Mouse (Mus musculus) heart, embryonic 14.5 days (tissue): ENCODE data around the gene Krtap6-5. TPM values are rescaled to one million over a fixed set of nuclear protein-coding genes. Genes with fewer than 3 reads are reported as not detected.

Experiments
- polyA plus RNA-seq: library from polyadenylated mRNA; unstranded; fragments of >200 nt; fragmentation: Nextera tagmentation; extraction: Ambion mirVana; gene quantifications from 2 replicates; pipeline ENCODE4 v1.2.1, GENCODE M21; 2014

The Krtap6-5 gene
- polyA plus RNA-seq, 1 experiment from 2014 or later, result not detected

Other genes with a start within 250 kb of the Krtap6-5 start
- gene Gm20741, start 235.7 kb downstream of the Krtap6-5 start, polyA plus RNA-seq, result not detected in 2 replicates
- not detected in 2 replicates for gene Krtap15, start 227.7 kb downstream of the Krtap6-5 start, polyA plus RNA-seq
- gene Krtap14, start 221.7 kb downstream of the Krtap6-5 start, polyA plus RNA-seq, result not detected in 2 replicates
- not detected in 2 replicates for gene Krtap19-1, start 178.5 kb downstream of the Krtap6-5 start, polyA plus RNA-seq
- not detected in 2 replicates for gene Krtap19-2, start 173.6 kb downstream of the Krtap6-5 start, polyA plus RNA-seq
- not detected in 2 replicates for gene Krtap19-3, start 169.8 kb downstream of the Krtap6-5 start, polyA plus RNA-seq
- gene Krtap19-4, start 162.8 kb downstream of the Krtap6-5 start, polyA plus RNA-seq, result not detected in 2 replicates
- gene Krtap19-5, start 151.4 kb downstream of the Krtap6-5 start, polyA plus RNA-seq, result not detected in 2 replicates
- gene Krtap19-9b, start 115.6 kb downstream of the Krtap6-5 start, polyA plus RNA-seq, result not detected in 2 replicates
- gene Krtap16-3, start 85.0 kb downstream of the Krtap6-5 start, polyA plus RNA-seq, result not detected in 2 replicates
- gene Krtap22-2, start 37.1 kb downstream of the Krtap6-5 start, polyA plus RNA-seq, result not detected in 2 replicates
- not detected in 2 replicates for gene Gm10229, start 32.6 kb downstream of the Krtap6-5 start, polyA plus RNA-seq
- not detected in 2 replicates for gene Krtap6-1, start 16.2 kb downstream of the Krtap6-5 start, polyA plus RNA-seq
- gene Gm10228, start 6.4 kb downstream of the Krtap6-5 start, polyA plus RNA-seq, result not detected in 2 replicates
- gene 1110025L11Rik, start 16.1 kb upstream of the Krtap6-5 start, polyA plus RNA-seq, result not detected in 2 replicates
- not detected in 2 replicates for gene Krtap6-3, start 36.1 kb upstream of the Krtap6-5 start, polyA plus RNA-seq
- not detected in 2 replicates for gene Gm6358, start 93.0 kb upstream of the Krtap6-5 start, polyA plus RNA-seq
- not detected in 2 replicates for gene Gm10061, start 103.2 kb upstream of the Krtap6-5 start, polyA plus RNA-seq
- gene Gm9789, start 110.1 kb upstream of the Krtap6-5 start, polyA plus RNA-seq, result not detected in 2 replicates
- gene Gm7735, start 121.6 kb upstream of the Krtap6-5 start, polyA plus RNA-seq, result not detected in 2 replicates
- gene 1110057P08Rik, start 126.9 kb upstream of the Krtap6-5 start, polyA plus RNA-seq, result not detected in 2 replicates
- gene Krtap20-2, start 158.0 kb upstream of the Krtap6-5 start, polyA plus RNA-seq, result not detected in 2 replicates